Mouse (Mus musculus) hindbrain, embryonic 15.5 days (tissue): ENCODE measurements around the gene Gss. TPM values are rescaled to one million over a fixed set of nuclear protein-coding genes. Genes with fewer than 3 reads are reported as not detected.
"Not testable (repeated sequence)": the region's sequence is repeated elsewhere in the genome, so short reads cannot be mapped to it uniquely, and the experiment has no call there.

Source experiments
- ATAC-seq: fragments of 200-750 bp; cut with Nextera tagmentation; 2 replicates; pipeline ENCODE4 v1.8.0; 2017; ENCODE audit warnings: low read depth, moderate number of reproducible peaks, moderate TSS enrichment; ENCODE audit not compliant: low FRiP score
- H3K27ac ChIP-seq: fragments of 300-500 bp; sonication (generic); replicated peaks from 2 replicates; pipeline ENCODE4 v1.5.1; 2015; ENCODE audit warnings: mild to moderate bottlenecking, inconsistent platforms
- H3K27me3 ChIP-seq: fragments of 300-500 bp; sonication (generic); 2 replicates; pipeline ENCODE4 v1.6.1; 2015; ENCODE audit warnings: control low read depth, inconsistent platforms
- H3K36me3 ChIP-seq: fragments of 300-500 bp; sonication (generic); 2 replicates; pipeline ENCODE4 v1.6.1; 2015; ENCODE audit warnings: control low read depth, inconsistent platforms
- H3K4me1 ChIP-seq: fragments of 300-500 bp; sonication (generic); replicated peaks from 2 replicates; pipeline ENCODE4 v1.6.1; 2015; ENCODE audit warnings: control low read depth, inconsistent platforms
- H3K4me2 ChIP-seq: fragments of 300-500 bp; sonication (generic); 2 replicates; pipeline ENCODE4 v1.6.1; 2015; ENCODE audit warnings: moderate library complexity, mild to moderate bottlenecking, inconsistent platforms
- H3K4me3 ChIP-seq: fragments of 300-500 bp; sonication (generic); 2 replicates; pipeline ENCODE4 v1.5.1; 2015; ENCODE audit warnings: mild to moderate bottlenecking, inconsistent platforms
- H3K9ac ChIP-seq: fragments of 300-500 bp; sonication (generic); 2 replicates; pipeline ENCODE4 v1.6.1; 2015; ENCODE audit warnings: inconsistent platforms
- H3K9me3 ChIP-seq: fragments of 300-500 bp; sonication (generic); 2 replicates; pipeline ENCODE4 v1.6.1; 2016; ENCODE audit warnings: control low read depth, inconsistent platforms
- WGBS: fragments of 180-500 bp; shearing (Covaris S2); methylation state at CpG from one replicate; pipeline ENCODE4 v1.1.7; 2015; 5-methylcytosine and 5-hydroxymethylcytosine counted together
- polyA plus RNA-seq: library from polyadenylated mRNA; unstranded; fragments of >200 nt; fragmentation: Nextera tagmentation; extraction: Ambion mirVana; gene quantifications from 2 replicates; pipeline ENCODE4 v1.2.1, GENCODE M21; 2015

Gss gene
- polyA plus RNA-seq, 1 experiment from 2014 or later: 14.9 TPM

- H3K36me3 ChIP-seq: peaks cover 38% of the 10 kb centered on the region
- WGBS: 86% methylated on average over 4 of the region's 4 CpGs
- ATAC-seq: no peak
- no peaks in the 10 kb centered on the region for H3K9me3 ChIP-seq
- no peaks in the 10 kb centered on the region for H3K4me1 ChIP-seq
- H3K9ac ChIP-seq: no peak overlapping the region
- H3K27ac ChIP-seq: no peak overlapping the region
- no peaks in the 10 kb centered on the region for H3K27me3 ChIP-seq
- H3K4me2 ChIP-seq: no peak overlapping the region
- no peak overlapping the region for H3K4me3 ChIP-seq
These were observed 29.7 kb downstream of the Gss start for GRCm38 (mm10) chr2:155562934-155563333.

- H3K27ac ChIP-seq: no peak overlapping the region
- H3K4me2 ChIP-seq: no peak overlapping the region
- no peaks in the 10 kb centered on the region for H3K4me1 ChIP-seq
- peaks cover 38% of the 10 kb centered on the region for H3K36me3 ChIP-seq
- H3K9ac ChIP-seq: no peak overlapping the region
- H3K27me3 ChIP-seq: no peaks in the 10 kb centered on the region
- no peaks in the 10 kb centered on the region for H3K9me3 ChIP-seq
- WGBS: 56% methylated on average over 1 of the region's 1 CpGs
- ATAC-seq: no peak
- H3K4me3 ChIP-seq: no peak overlapping the region
These were observed 30.4 kb downstream of the Gss start for GRCm38 (mm10) chr2:155562209-155562608.

- Histone ChIP-seq H3K27ac (no peak overlapping the region), H3K4me3 (no peak overlapping the region), H3K4me2 (no peak overlapping the region), H3K9me3 (no peaks in the 10 kb centered on the region), H3K9ac (no peak overlapping the region), H3K36me3 (peaks cover 12% of the 10 kb centered on the region), H3K4me1 (no peaks in the 10 kb centered on the region), H3K27me3 (no peaks in the 10 kb centered on the region)
- ATAC-seq: no peak
- WGBS: 87% methylated on average over 2 of the region's 2 CpGs
These were observed 38.1 kb downstream of the Gss start for GRCm38 (mm10) chr2:155554426-155554985.

- Histone ChIP-seq H3K9ac (no peak overlapping the region), H3K4me3 (no peak overlapping the region), H3K4me1 (no peaks in the 10 kb centered on the region), H3K9me3 (no peaks in the 10 kb centered on the region), H3K27ac (no peak overlapping the region), H3K27me3 (no peaks in the 10 kb centered on the region), H3K4me2 (no peak overlapping the region), H3K36me3 (no peaks in the 10 kb centered on the region)
- ATAC-seq: no peak
These were observed 39.7 kb downstream of the Gss start for GRCm38 (mm10) chr2:155552949-155553354.

- H3K9me3 ChIP-seq: no peaks in the 10 kb centered on the region
- no peak overlapping the region for H3K4me2 ChIP-seq
- H3K27me3 ChIP-seq: no peaks in the 10 kb centered on the region
- H3K9ac ChIP-seq: no peak overlapping the region
- no peaks in the 10 kb centered on the region for H3K36me3 ChIP-seq
- no peak for ATAC-seq
- H3K4me1 ChIP-seq: no peaks in the 10 kb centered on the region
- no peak overlapping the region for H3K4me3 ChIP-seq
- no peak overlapping the region for H3K27ac ChIP-seq
These were observed 40.3 kb downstream of the Gss start for GRCm38 (mm10) chr2:155552336-155552735.

- no peaks in the 10 kb centered on the region for H3K27me3 ChIP-seq
- ATAC-seq: no peak
- WGBS: 73% methylated on average over 1 of the region's 1 CpGs
- no peaks in the 10 kb centered on the region for H3K4me1 ChIP-seq
- H3K27ac ChIP-seq: no peak overlapping the region
- H3K4me2 ChIP-seq: no peak overlapping the region
- H3K36me3 ChIP-seq: no peaks in the 10 kb centered on the region
- no peak overlapping the region for H3K9ac ChIP-seq
- no peaks in the 10 kb centered on the region for H3K9me3 ChIP-seq
- H3K4me3 ChIP-seq: no peak overlapping the region
These were observed 45.7 kb downstream of the Gss start for GRCm38 (mm10) chr2:155546955-155547354.

GRCm38 (mm10) chr2:155540822-155541458, 51.7 kb downstream of the Gss start:
- Histone ChIP-seq H3K36me3 (no peaks in the 10 kb centered on the region), H3K4me2 (no peak overlapping the region), H3K4me1 (no peaks in the 10 kb centered on the region), H3K9ac (no peak overlapping the region), H3K4me3 (no peak overlapping the region), H3K27ac (no peak overlapping the region), H3K9me3 (no peaks in the 10 kb centered on the region), H3K27me3 (no peaks in the 10 kb centered on the region)
- WGBS: 61% methylated on average over 6 of the region's 6 CpGs
- no peak for ATAC-seq

GRCm38 (mm10) chr2:155539696-155540095, 52.9 kb downstream of the Gss start:
- Histone ChIP-seq H3K36me3 (no peaks in the 10 kb centered on the region), H3K27me3 (no peaks in the 10 kb centered on the region), H3K4me2 (no peak overlapping the region), H3K4me3 (no peak overlapping the region), H3K4me1 (no peaks in the 10 kb centered on the region), H3K27ac (no peak overlapping the region), H3K9ac (no peak overlapping the region), H3K9me3 (no peaks in the 10 kb centered on the region)
- no peak for ATAC-seq

- not testable (repeated sequence) for H3K27me3 ChIP-seq, ATAC-seq, H3K9ac ChIP-seq, H3K9me3 ChIP-seq, H3K4me2 ChIP-seq, H3K4me3 ChIP-seq, H3K4me1 ChIP-seq, H3K27ac ChIP-seq, H3K36me3 ChIP-seq
- WGBS: 86% methylated on average over 19 of the region's 19 CpGs
These were observed 54.0 kb downstream of the Gss start for GRCm38 (mm10) chr2:155538463-155539057.

GRCm38 (mm10) chr2:155537761-155538462, 54.7 kb downstream of the Gss start:
- H3K27me3 ChIP-seq: no peaks in the 10 kb centered on the region
- H3K9me3 ChIP-seq: no peaks in the 10 kb centered on the region
- H3K9ac ChIP-seq: no peak overlapping the region
- no peaks in the 10 kb centered on the region for H3K4me1 ChIP-seq
- H3K27ac ChIP-seq: no peak overlapping the region
- 77% methylated on average over 5 of the region's 5 CpGs for WGBS
- no peaks in the 10 kb centered on the region for H3K36me3 ChIP-seq
- H3K4me2 ChIP-seq: no peak overlapping the region
- ATAC-seq: no peak
- no peak overlapping the region for H3K4me3 ChIP-seq

GRCm38 (mm10) chr2:155536292-155536691, 56.3 kb downstream of the Gss start:
- no peak overlapping the region for H3K27ac ChIP-seq
- no peak overlapping the region for H3K4me3 ChIP-seq
- no peak overlapping the region for H3K9ac ChIP-seq
- H3K9me3 ChIP-seq: no peaks in the 10 kb centered on the region
- H3K36me3 ChIP-seq: no peaks in the 10 kb centered on the region
- no peak for ATAC-seq
- no peaks in the 10 kb centered on the region for H3K27me3 ChIP-seq
- H3K4me2 ChIP-seq: no peak overlapping the region
- H3K4me1 ChIP-seq: no peaks in the 10 kb centered on the region

GRCm38 (mm10) chr2:155527367-155527766, 65.2 kb downstream of the Gss start:
- Histone ChIP-seq H3K4me1 (no peaks in the 10 kb centered on the region), H3K4me2 (no peak overlapping the region), H3K9me3 (no peaks in the 10 kb centered on the region), H3K36me3 (0 out of 2 replicates have a peak, but pooled peaks cover 5% of the 10 kb centered on the region), H3K4me3 (no peak overlapping the region), H3K9ac (no peak overlapping the region), H3K27ac (no peak overlapping the region), H3K27me3 (no peaks in the 10 kb centered on the region)
- no peak for ATAC-seq
- WGBS: 85% methylated on average over 5 of the region's 5 CpGs
